Mouse (Mus musculus) lung, adult 2 months (tissue): ENCODE data around the gene Cir1. TPM values are rescaled to one million over a fixed set of nuclear protein-coding genes. Genes with fewer than 3 reads are reported as not detected.

Source experiments
- DNase-seq: peaks from one replicate; pipeline ENCODE4 v3.0.0; 2022
- H3K4me1 ChIP-seq: fragments of 200-500 bp; 2 replicates; pipeline ENCODE4 v1.6.1; 2011; ENCODE audit warnings: low read length; ENCODE audit not compliant: control insufficient read depth, insufficient read depth
- H3K4me3 ChIP-seq: fragments of 200-500 bp; replicated peaks from 2 replicates; pipeline ENCODE3; 2011; ENCODE audit warnings: low read depth, mild to moderate bottlenecking, control low read depth, low read length; ENCODE audit errors: extremely low read depth
- CTCF ChIP-seq: fragments of 200-500 bp; IDR thresholded peaks from 2 replicates; pipeline ENCODE4 v1.5.1; 2011; ENCODE audit warnings: mild to moderate bottlenecking, low read length, control low read depth; ENCODE audit not compliant: insufficient read depth
- POLR2A ChIP-seq: fragments of 200-500 bp; IDR thresholded peaks from 2 replicates; pipeline ENCODE4 v1.6.1; 2011; ENCODE audit warnings: low read depth, mild to moderate bottlenecking, control low read depth, low read length, borderline replicate concordance; ENCODE audit errors: extremely low read depth
- WGBS: fragments of 180-500 bp; shearing (Covaris S2); methylation state at CpG from one replicate; pipeline ENCODE4 v1.1.7; 2018; 5-methylcytosine and 5-hydroxymethylcytosine counted together
- polyA plus RNA-seq: library from polyadenylated mRNA; depleted of rRNA; stranded (reverse); fragments of >200 nt; gene quantifications from 2 replicates; pipeline ENCODE4 v1.2.3, GENCODE M21; 2012; rRNA removed

The Cir1 gene
- polyA plus RNA-seq, result 2.1 and 4.3 TPM in 2 replicates

GRCm38 (mm10) chr2:73312152-73313116 lies at the start of gene Cir1, which contains the start of gene Scrn3:
Cir1 (minus strand) TSS chr2:73312701.
Scrn3 (plus strand) TSS chr2:73312601.
- under 1% methylated on average over 64 of the region's 64 CpGs for WGBS
- Histone ChIP-seq H3K4me1 (peaks cover 9% of the 10 kb centered on the region), H3K4me3 (peak within 1 kb of the TSS; percentile 95)
- DNase-seq, result peak; percentile 93
- peak; percentile 86 for TF ChIP-seq POLR2A
- no peak for TF ChIP-seq CTCF

- WGBS, result 85% methylated on average over 2 of the region's 2 CpGs
- no peak for DNase-seq
- no peaks in the 10 kb centered on the region for H3K4me1 ChIP-seq
- no peak overlapping the region for H3K4me3 ChIP-seq
- TF ChIP-seq POLR2A, result no peak
- TF ChIP-seq CTCF, result no peak
Measured at GRCm38 (mm10) chr2:73360536-73360935, 48.0 kb upstream of the Cir1 start.

GRCm38 (mm10) chr2:73359941-73360340 lies 47.4 kb upstream of the Cir1 start:
- DNase-seq, result no peak

GRCm38 (mm10) chr2:73357004-73357403 lies 44.5 kb upstream of the Cir1 start:
- Histone ChIP-seq H3K4me3 (peak overlapping the region; percentile 23), H3K4me1 (peaks cover 2% of the 10 kb centered on the region; the same call in 1 of the 2 replicates)
- WGBS, result 66% methylated on average over 18 of the region's 18 CpGs
- TF ChIP-seq POLR2A (no peak), CTCF (no peak)
- DNase-seq, result no peak

More at GRCm38 (mm10) chr2:73359941-73360340, 47.4 kb upstream of the Cir1 start:
- no peaks in the 10 kb centered on the region for H3K4me1 ChIP-seq
- H3K4me3 ChIP-seq, result no peak overlapping the region
- no peak for TF ChIP-seq POLR2A
- TF ChIP-seq CTCF, result no peak
- WGBS, result 86% methylated on average over 5 of the region's 5 CpGs

- TF ChIP-seq POLR2A, result no peak
- no peak for TF ChIP-seq CTCF
- 28% methylated on average over 7 of the region's 7 CpGs for WGBS
- Histone ChIP-seq H3K4me3 (no peak overlapping the region), H3K4me1 (peaks cover 3% of the 10 kb centered on the region; the same call in 1 of the 2 replicates)
- DNase-seq, result no peak
Measured at GRCm38 (mm10) chr2:73351927-73352374, 39.5 kb upstream of the Cir1 start.

- TF ChIP-seq POLR2A (no peak), CTCF (no peak)
- no peak overlapping the region for H3K4me3 ChIP-seq
- WGBS, result 33% methylated on average over 5 of the region's 5 CpGs
Measured at GRCm38 (mm10) chr2:73351496-73351895, 39.0 kb upstream of the Cir1 start.

GRCm38 (mm10) chr2:73348221-73348620 lies 35.7 kb upstream of the Cir1 start:
- no peak for DNase-seq
- TF ChIP-seq CTCF (no peak), POLR2A (no peak)
- WGBS, result 72% methylated on average over 6 of the region's 6 CpGs
- H3K4me1 ChIP-seq, result peaks cover 3% of the 10 kb centered on the region; the same call in 1 of the 2 replicates
- no peak overlapping the region for H3K4me3 ChIP-seq

More at GRCm38 (mm10) chr2:73351496-73351895, 39.0 kb upstream of the Cir1 start:
- DNase-seq, result no peak
- H3K4me1 ChIP-seq, result peaks cover 3% of the 10 kb centered on the region; the same call in 1 of the 2 replicates

GRCm38 (mm10) chr2:73347766-73348165 lies 35.3 kb upstream of the Cir1 start:
- WGBS, result 70% methylated on average over 9 of the region's 9 CpGs
- H3K4me3 ChIP-seq, result no peak overlapping the region

GRCm38 (mm10) chr2:73347136-73347535 lies 34.6 kb upstream of the Cir1 start:
- DNase-seq, result no peak
- TF ChIP-seq POLR2A, result no peak
- no peak for TF ChIP-seq CTCF
- 72% methylated on average over 6 of the region's 6 CpGs for WGBS
- Histone ChIP-seq H3K4me3 (no peak overlapping the region), H3K4me1 (peaks cover 2% of the 10 kb centered on the region; the same call in 1 of the 2 replicates)

More at GRCm38 (mm10) chr2:73347766-73348165, 35.3 kb upstream of the Cir1 start:
- H3K4me1 ChIP-seq, result peaks cover 3% of the 10 kb centered on the region; the same call in 1 of the 2 replicates
- TF ChIP-seq CTCF (no peak), POLR2A (no peak)
- DNase-seq, result no peak
